Mouse (Mus musculus) urinary bladder, adult 18-20 months (tissue): ENCODE measurements around the gene Pilra.

Experiments
- DNase-seq, 2 experiments: peaks; one replicate each; pipeline ENCODE4 v3.0.0; 2022; ENCODE audit warnings: low spot score in 2 of 2, mixed read lengths in 2 of 2

The Pilra gene

DNA sequence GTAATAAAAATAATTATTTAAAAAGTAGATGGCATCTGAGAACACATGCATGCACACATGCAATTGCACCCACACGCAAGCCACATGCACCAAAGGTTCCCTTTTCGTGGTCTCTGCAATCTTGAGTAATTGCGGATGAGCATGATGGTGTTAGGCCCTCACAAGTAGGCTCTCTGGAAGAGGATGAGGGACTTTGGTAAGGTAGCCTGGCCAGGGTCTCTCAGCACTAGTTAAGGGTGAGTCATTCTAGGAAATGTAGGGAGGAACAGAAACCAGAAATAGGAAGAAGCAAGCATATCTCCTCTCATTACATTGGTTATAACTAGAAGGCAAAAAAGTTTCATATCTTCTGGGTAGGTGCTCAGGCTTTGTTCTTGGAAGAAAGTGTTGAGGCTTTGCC, 11.1 kb downstream of the Pilra start:
- no peak for DNase-seq

DNA sequence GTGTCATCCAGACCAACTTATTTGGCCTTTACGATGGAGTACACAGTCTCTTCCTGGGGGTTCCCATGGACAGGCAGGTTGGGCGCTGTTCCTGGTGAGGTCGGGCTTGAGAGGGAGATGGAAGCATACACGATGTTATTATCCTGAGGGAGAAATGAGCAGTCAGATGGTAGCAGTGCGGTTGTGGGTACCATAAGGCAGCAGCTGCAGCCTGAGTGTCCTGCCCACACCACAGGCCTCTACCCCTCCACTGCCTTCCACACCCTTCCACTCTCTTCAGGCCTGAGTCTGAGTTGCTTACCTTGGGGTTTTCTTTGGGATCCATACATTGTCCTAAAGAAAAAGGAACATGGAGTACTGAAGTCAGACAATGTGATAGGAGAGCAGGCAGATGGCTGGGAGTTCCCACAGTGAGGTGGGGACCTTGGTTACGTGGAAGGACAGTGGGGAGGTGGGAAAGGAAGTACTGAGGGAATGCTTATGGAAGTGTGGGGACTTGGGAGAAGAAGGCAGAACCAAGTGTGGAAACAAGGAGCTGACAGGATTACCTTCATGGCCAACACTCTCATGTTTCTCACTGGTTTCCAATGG, 12.5 kb downstream of the Pilra start:
- DNase-seq = no peak

DNA sequence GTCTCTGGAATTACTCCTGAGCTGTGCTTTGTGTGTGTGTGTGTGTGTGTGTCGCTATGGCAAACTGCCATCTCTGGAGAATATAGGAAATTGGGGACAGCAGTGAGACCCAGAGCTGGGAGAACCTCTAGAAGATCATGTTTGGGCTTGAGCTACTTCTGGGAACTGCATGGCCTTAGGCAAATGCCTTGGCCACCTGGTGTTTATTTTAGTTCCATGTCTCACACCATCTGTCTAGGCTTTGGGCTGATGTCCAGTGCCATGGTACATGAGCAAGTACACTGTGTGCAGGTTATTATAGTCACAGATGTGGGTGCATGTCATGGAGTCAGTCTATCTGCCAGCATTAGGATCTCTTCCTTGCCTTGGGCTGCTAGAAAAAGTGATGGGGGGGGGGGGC, 13.5 kb downstream of the Pilra start:
- no peak for DNase-seq

DNA sequence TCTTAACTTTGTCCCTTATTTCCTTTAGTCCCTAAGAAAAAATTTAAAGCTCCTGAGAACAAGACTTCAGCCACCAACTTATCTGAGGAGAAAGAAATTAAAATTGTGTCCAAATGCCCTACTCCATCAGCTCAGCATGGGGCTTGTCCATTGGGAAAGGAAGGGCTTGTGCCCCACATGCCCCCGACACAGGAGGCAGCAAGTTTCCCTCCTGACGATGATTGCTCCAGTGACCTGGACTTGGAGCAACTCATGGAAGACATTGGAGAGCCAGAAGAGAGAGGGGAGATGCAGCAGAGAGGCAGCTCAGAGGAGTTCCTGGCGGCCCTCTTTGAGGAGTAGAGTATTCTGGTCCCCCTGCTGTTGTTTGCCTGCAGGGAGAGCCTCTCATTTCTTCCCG, 14.0 kb downstream of the Pilra start:
- no peak for DNase-seq

DNA sequence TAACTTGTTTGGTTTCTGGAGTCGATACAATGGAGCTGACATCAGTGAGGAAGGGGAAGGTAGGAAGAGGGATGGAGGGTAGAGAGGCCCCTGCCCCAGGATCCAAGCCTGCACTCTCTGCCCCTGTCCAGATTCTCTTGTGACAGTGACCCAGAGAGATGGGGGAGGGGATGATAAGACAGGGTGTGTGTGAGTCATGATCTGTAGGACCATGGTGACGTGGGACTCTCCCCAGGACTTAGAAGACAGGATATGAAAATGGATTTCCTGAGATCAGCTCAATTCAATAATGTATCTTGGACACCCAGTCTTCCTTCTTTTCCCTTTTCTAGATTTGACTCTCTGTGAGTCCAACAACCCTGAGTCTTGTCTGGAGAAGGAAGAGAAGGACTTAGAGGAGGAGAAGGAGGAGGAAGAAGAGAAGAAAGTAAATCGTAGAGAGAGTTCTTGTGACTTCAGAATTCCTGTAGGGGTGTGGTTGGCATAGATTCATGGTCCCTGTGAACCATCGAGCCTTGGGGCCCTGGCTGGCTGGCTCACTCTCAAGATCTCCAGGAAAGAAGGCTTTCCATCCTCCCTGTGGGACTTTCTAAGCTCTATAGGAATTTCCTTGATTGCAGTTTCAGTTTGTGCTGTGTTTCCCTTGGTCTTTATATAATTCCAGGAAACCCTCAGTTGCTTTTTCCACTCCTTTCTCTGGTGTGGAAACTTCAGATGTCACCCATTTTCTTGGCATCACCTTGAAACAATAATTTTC, 18.4 kb downstream of the Pilra start:
- DNase-seq = no peak

DNA sequence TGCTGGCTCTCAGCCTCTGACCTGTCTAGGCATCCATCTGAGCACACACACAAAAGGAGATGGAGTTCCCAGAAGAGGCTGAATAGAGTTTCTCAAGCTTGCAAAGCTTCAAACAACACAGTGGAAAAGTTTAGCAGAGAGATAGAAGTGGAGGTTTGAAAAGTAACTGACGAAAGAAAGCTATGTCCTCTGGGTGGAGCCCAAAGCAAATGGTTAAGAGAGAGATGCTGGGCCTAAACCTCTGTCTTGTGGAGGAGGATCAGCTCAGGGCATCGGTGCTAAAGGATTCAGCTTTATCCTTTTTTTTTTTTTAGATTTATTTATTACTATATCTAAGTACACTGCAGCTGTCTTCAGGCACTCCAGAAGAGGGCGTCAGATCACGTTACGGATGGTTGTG, 27.8 kb downstream of the Pilra start:
- no peak for DNase-seq

DNA sequence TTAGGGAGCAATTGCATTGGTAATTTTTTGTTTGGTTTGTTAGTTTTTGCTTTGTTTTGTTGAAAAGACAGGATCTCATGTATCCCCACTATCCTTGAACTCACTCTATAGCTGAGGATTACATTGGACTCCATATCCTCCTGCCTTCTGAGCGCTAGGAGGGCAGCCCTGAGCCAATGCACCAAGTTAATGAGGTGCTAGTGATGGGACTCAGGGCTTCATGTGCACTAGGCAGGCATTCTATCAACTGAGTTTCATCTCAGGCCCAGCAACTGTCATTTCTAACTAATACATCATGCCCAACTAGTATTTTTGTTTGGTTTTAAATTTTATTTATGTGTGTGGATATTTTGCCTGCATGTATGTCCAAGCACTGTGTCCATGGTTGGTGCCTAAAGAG, 29.9 kb downstream of the Pilra start:
- DNase-seq = no peak

DNA sequence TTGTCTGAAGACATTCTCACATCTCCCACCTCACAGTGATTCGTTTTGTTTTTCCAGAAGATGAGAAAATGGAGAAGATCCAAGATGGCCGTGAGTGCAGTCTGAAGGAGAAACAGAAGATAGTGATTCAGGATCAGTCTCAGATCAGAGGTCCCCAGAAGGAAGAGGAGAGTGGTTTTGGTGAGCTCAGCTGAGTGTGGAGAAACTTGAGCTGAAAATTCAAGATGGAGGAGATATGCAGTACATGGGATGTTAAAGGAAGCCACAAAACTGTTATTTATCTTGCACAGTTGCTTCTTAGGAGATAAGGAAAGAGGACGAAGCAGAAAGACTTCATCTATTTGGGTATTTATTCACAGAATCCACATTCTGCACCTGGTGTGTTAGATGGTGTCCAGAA, 35.2 kb downstream of the Pilra start:
- DNase-seq = no peak

DNA sequence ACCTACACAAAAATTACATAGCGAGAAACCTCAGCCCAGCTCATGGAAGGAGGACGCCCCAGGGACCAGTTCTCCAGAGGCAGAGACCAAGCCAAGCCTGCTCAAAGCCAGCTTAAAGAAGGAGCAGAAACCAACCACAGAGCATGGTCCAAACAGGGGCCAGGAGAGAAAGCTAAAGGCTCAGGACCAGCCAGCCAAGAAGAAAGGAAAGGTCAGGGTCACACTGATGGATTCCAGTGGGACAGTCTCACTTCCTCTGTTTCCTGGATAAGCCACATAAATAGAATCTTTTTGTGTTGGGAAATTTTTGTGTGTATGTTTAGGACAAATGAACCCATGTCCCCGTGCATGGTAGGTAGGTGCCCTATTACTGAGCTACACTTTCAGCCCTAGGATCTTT, 39.5 kb downstream of the Pilra start:
- no peak for DNase-seq

DNA sequence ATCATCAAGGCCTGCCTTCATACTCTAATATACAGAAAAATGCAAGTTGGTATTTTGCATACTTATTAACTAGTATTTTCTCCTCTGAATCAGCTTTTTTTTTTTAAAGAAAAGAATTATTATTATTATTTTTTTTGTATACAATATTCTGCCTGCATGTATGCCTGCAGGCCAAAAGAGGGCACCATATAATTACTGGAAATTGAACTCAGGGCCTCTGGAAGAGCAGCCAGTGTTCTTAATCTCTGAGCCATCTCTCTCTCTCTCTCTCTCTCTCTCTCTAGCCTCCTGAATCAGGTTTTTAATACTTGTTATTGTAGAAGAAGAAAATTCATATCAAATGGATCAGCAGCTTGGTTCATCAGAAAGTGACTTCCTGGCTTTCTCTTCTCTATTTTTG, 44.5 kb downstream of the Pilra start:
- DNase-seq = no peak

DNA sequence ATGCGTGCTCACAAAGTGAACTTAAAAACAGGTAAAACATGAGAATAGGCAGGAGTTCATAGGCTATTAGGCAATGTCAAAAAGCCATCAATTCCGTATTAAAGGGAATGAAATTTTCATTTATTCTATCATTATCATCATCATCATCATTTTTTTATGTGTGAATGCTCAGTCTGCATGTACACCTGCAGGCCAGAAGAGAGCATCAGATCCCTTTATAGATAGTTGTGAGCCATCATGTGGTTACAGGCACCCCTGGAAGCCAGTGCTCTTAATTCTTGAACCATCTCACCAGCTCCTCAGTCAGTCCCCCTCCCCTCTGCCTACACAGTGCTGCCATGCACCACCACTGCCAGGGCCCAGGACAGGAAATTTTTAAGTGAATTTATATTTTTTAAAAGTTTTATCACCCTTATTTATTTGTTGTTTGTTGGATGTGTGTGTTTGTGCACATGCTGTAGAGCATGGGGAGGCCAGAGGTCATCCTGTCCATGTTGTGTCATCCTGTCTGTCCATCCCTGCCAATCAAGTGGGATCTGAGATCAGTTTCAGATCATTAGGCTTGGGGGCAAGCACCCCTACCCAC, 47.0 kb downstream of the Pilra start:
- no peak for DNase-seq

DNA sequence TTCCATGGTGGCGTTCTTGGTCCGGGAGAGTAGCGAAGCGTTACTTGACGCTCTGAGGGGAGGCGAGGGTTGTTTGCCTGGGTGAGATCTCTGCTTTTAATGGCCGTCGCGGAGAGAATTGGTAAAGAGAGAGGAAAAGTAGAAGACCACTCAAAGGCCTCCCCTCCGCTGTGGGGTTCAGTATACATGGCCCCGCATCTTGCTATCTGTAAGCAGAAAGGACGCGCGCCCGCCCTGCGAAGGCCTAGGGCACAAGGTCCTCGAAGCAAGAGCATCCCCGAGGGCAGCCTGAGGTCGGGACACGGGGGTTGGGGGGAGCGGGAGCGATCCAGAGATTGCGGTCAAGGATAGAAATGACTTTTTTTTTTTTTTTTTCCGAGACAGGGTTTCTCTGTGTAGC, 47.9 kb downstream of the Pilra start:
- DNase-seq = no peak

DNA sequence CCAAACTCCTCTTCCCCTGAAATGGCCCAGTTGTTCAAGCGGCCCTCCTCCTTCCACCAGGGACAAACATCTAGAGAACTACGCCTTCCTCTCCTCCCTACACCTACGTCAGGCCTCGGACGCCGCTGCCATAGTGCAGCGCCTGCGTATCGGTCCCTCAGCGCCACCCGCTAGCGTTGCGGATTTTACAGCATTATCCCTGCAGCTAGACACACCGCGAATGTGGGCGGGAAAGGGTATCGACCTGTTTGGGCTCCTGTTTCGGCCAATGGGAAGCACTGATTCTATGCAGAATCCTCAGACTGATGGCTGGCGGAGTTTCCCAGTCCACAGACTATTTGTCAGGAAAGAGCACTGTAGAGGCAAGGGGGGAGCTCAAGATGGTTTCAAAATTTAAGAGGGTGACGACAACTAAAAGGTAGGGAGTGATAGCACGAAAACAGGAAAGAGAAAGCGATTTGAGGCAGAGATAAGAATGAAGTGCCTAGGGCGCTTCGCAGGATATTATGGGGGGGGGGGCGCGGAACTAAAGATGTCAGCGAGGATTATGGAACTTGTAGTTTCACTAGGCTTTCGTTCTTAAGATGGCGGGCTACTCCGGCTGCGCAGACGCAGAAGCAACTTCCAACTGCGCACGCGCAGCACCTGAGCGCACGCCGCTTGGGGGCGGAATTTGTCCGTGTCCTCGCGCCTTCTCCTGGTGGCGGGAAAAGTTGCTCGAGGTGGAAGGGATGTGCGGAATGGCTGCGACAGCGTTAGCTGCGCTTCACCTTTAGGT, 48.7 kb downstream of the Pilra start, which contains the start of the genes Mepce and Zcwpw1:
TSS of gene Mepce (minus strand) at position 505 of the 778 bp plus-strand sequence.
TSS of gene Zcwpw1 (plus strand) at position 648 of the 778 bp plus-strand sequence.
- peak; percentile 93 to 96 for DNase-seq

DNA sequence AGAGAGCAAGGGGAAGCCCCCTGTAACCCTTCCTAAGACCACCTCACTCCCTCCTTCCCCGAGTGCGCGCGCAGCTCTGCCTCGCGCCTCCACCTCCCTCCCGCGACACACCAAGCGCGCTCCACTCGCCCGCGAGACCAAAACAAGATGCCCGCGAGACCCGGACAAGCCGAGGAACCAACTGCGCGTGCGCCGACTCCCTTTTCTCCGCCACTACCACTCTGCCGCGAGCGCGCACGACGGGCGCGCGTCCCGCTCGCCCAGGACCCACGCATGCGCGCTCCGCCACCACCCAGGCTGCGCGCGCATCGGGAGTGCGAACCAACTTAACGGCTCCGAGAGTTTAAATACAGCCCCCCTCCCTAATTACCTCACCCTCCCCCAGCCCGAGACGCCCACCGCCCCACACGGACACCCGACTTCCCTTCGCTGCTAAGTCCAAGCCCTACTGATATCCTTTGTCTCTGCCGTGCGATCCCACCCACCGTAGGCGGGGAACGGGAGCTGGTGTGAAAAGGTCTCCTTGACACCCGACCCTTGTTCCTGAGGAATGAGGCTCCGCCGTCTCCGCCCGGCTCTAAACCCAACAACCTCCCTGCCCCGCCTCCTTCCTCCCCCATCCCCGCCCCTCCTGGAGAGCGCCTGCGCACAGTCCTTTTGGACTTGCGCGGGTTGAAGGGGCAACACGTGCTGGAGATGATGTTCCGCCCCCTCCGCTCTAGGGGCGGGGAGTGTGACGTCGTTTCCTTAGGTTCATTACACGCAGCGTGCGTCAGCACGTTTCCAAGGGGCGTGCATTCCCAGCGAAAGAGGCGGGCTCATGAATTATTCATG, 49.8 kb downstream of the Pilra start:
- peak; percentile 93 to 97 for DNase-seq

DNA sequence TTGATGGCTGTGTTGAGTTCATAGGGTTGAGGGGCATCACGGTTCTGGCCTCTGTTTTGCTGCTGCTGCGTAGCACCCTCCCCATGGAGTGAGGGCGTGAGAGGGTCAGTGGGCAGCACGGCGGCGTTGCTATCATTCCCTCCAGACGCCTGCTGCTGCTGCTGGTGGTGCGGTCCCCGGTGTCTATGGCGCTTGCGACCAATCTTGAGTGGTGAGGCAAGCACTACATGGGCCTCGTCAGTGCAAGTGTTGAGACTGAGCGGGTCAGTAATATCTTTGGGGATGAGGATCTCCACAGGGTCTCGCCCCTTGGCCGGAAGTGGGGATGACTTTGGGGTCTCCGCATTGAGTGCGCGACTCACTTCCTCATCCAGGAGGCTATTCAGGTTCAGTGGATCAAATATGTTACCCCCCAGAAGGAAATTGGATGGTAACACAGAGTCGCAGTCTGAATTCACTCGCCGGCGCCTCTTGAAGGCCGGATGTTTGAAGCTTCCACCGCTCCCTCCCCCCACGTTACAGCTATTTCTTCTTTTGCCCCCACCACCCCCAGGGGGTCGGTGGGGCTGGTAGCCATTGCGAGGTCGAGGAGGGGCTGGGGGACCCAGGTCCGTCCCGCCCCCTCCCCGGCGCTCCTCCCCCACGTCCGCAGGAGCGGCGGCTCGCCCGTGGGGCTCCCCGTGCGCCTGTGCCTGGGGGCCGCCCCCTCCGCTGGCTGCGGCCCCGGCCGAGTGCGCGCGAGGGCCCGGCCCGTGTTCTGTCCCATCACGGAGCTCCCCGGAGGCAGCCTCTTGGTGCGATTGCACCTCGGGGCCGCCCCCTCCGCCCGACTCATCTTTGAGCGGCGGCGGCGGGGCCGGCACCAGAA, 50.7 kb downstream of the Pilra start:
- no peak for DNase-seq

DNA sequence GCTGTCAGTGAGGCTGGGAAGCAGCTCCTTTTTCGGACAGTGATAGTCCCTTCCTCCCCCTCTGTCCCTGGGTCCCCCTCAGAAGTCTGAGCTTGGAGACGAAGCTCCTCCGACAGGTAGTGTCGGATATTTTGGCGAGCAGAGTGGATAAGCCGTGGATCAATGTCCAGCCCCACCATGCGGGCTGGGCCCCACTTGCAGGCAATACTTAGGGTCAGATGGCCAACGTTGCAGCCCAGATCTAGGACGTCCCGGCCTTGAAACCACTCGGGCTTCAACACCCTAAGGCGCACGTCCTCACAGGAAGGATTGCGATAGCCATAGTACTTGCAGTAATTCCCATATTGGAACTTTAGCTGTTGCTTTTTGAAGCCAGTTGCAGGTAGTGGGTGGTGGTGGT, 51.5 kb downstream of the Pilra start:
- no peak for DNase-seq

DNA sequence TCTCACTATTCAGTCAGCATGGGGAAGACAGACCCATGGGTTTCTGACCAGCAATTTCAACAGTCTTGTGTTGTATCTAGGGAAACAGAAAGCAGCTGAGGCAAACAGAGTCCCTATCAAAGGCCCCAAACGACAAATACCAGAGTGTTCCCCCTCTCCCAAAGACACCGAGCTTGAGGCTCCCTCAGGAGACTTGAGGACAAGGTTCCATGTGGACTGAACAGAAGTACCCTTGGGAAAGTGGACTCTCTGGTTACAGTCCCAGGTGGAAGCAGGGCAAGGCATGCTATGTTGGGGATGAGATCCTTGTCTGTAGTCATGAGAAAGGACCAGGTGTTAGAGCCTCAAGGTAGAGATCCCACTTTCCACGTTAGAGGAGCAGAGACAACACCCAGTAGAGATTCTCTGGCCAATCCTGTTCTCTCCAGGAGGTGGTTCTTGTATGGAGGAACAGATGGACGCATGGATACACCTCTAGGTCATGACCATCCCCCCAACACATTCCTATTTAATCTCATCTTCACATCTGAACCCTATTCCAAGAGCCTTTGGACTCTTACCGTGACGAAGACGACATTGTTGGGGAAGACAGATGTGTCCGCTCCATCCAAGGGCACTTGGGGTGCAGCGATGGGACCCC, 52.1 kb downstream of the Pilra start:
- DNase-seq = no peak

DNA sequence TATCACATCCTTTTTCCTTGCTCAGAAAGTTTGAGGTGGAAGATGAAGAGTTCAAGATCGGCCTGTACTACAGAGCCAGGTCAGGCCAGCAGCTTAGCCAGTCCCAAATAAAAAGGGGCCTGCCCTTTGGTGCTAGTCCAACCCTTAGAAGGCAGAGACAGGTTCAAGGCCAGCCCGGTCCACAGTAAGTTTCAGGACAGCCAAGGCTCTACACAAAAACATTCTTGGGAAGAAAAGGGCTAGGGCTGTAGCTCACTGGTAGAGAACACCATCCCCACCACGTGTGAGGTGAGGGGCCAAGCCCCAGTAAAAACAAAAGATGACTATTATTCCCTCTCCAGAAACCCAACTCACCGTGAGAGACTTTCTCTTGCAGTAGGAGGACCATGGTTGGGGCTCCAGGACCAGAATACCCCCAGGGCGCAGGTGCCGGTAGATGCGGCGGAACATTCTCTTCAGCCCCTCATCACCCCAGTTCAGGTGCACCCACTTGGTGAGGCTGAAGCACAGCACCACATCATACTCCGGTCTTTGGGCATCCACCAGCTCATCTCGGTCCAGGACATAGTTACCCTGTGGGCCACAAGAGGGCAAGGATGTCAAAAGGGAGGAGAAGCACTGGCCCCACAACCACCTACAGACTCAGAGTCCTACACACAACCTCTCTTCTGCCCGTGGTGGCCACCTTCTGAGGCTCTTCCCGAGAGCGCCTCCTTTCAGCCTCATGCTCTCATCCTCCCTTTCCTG, 53.1 kb downstream of the Pilra start:
- DNase-seq = no peak

DNA sequence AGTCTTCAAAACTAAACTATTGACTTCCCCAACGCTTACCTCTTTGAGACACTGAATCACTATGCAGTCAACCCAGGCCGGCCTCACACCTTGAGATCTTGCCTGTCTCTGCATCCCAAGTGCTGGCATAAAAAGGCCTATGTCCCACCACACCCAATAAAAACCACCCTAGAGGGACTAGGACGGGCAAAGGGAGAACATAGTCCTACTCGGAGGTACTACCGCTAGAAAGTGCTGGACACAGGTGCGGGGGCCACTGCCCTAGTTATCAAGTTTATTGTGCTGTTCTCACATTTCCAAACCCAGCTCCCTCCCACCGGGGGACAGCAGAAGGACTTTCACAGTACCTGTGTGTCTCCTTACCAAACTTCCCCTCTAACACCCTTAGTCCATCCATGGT, 54.4 kb downstream of the Pilra start:
- no peak for DNase-seq
